Mouse (Mus musculus) hindbrain, postnatal 0 days (tissue): ENCODE measurements around the gene Mcts2. TPM values are rescaled to one million over a fixed set of nuclear protein-coding genes. Genes with fewer than 3 reads are reported as not detected.
A peak's percentile ranks its signal among the peaks of the same experiment; 100 is the strongest.

Source experiments
- ATAC-seq: fragments of 200-750 bp; cut with Nextera tagmentation; 2 replicates; pipeline ENCODE4 v1.8.0; 2017; ENCODE audit warnings: mild to moderate bottlenecking, moderate TSS enrichment, moderate library complexity
- DNase-seq: peaks from one replicate; pipeline ENCODE4 v3.0.0-alpha.2; 2015; ENCODE audit warnings: low spot score
- H3K27ac ChIP-seq: fragments of 300-500 bp; sonication (generic); 2 replicates; pipeline ENCODE4 v1.5.1; 2014; ENCODE audit warnings: mild to moderate bottlenecking
- H3K27me3 ChIP-seq: fragments of 300-500 bp; sonication (generic); 2 replicates; pipeline ENCODE4 v1.6.1; 2014; ENCODE audit warnings: low read length, mixed read lengths; ENCODE audit not compliant: insufficient read depth
- H3K36me3 ChIP-seq: fragments of 300-500 bp; sonication (generic); 2 replicates; pipeline ENCODE4 v1.6.1; 2014; ENCODE audit warnings: low read length, mixed read lengths; ENCODE audit not compliant: insufficient read depth
- H3K4me1 ChIP-seq: fragments of 300-500 bp; sonication (generic); 2 replicates; pipeline ENCODE4 v1.6.1; 2014; ENCODE audit warnings: antibody characterized with exemption, low read length, mixed read lengths; ENCODE audit not compliant: insufficient read depth
- H3K4me2 ChIP-seq: fragments of 300-500 bp; sonication (generic); 2 replicates; pipeline ENCODE4 v1.6.1; 2014; ENCODE audit warnings: low read depth, mild to moderate bottlenecking, low read length, moderate library complexity, mixed read lengths
- H3K4me3 ChIP-seq: fragments of 300-500 bp; sonication (generic); 2 replicates; pipeline ENCODE4 v1.5.1; 2014; ENCODE audit warnings: low read length
- H3K9ac ChIP-seq: fragments of 300-500 bp; sonication (generic); replicated peaks from 2 replicates; pipeline ENCODE4 v1.6.1; 2014; ENCODE audit warnings: mild to moderate bottlenecking, low read length, moderate library complexity, mixed read lengths
- H3K9me3 ChIP-seq: fragments of 300-500 bp; sonication (generic); 2 replicates; pipeline ENCODE4 v1.6.1; 2016; ENCODE audit warnings: low read length, mixed read lengths
- CTCF ChIP-seq: IDR thresholded peaks from 2 replicates; pipeline ENCODE4 v1.5.1; 2016; ENCODE audit warnings: antibody characterized with exemption, control low read depth, low read depth
- WGBS: fragments of 180-500 bp; shearing (Covaris S2); extraction: QIAGEN DNeasy Blood & Tissue Kit; methylation state at CpG from one replicate; pipeline ENCODE4 v1.1.7; 2014; 5-methylcytosine and 5-hydroxymethylcytosine counted together
- polyA plus RNA-seq: library from polyadenylated mRNA; unstranded; fragments of >200 nt; fragmentation: Nextera tagmentation; extraction: Ambion mirVana; gene quantifications from 2 replicates; pipeline ENCODE4 v1.2.1, GENCODE M21; 2015
- total RNA-seq: library from RNA; depleted of rRNA; stranded (reverse); fragments of >200 nt; gene quantifications from 2 replicates; pipeline ENCODE4 v1.2.3, GENCODE M21; 2014

Gene Mcts2
- total and polyA plus RNA-seq, 2 experiments from 2014 or later, result 9.0 to 29.4 TPM

GRCm38 (mm10) chr2:152694708-152695107 is 7.9 kb downstream of the Mcts2 start:
- 68% methylated on average over 7 of the region's 7 CpGs for WGBS
- H3K4me1 ChIP-seq, result no peaks in the 10 kb centered on the region
- no peak overlapping the region for H3K4me2 ChIP-seq
- H3K9me3 ChIP-seq, result no peaks in the 10 kb centered on the region
- no peak overlapping the region for H3K4me3 ChIP-seq
- no peak overlapping the region for H3K27ac ChIP-seq
- ATAC-seq (no peak), DNase-seq (no peak)
- TF ChIP-seq CTCF, result no peak
- H3K27me3 ChIP-seq, result no peaks in the 10 kb centered on the region
- peaks cover 40% of the 10 kb centered on the region for H3K36me3 ChIP-seq
- no peak overlapping the region for H3K9ac ChIP-seq

GRCm38 (mm10) chr2:152696016-152696415 is 9.2 kb downstream of the Mcts2 start:
- no peak for TF ChIP-seq CTCF
- ATAC-seq (no peak), DNase-seq (no peak)
- WGBS, result 73% methylated on average over 10 of the region's 10 CpGs
- Histone ChIP-seq H3K36me3 (peaks cover 53% of the 10 kb centered on the region), H3K4me1 (no peaks in the 10 kb centered on the region), H3K9me3 (no peaks in the 10 kb centered on the region), H3K27me3 (no peaks in the 10 kb centered on the region), H3K9ac (peak overlapping the region; percentile 54; the same call in 1 of the 2 replicates), H3K27ac (no peak overlapping the region; the same call in 1 of the 2 replicates), H3K4me3 (no peak overlapping the region), H3K4me2 (no peak overlapping the region)

- 40% methylated on average over 20 of the region's 20 CpGs for WGBS
- Histone ChIP-seq H3K9ac (peak overlapping the region; percentile 54), H3K27ac (peak overlapping the region; percentile 73), H3K36me3 (peaks cover 58% of the 10 kb centered on the region), H3K4me1 (no peaks in the 10 kb centered on the region), H3K27me3 (no peaks in the 10 kb centered on the region), H3K4me2 (no peak overlapping the region), H3K9me3 (no peaks in the 10 kb centered on the region), H3K4me3 (no peak overlapping the region)
- peak; percentile 94 for DNase-seq
- peak; percentile 80 for ATAC-seq
- TF ChIP-seq CTCF, result peak; percentile 98
Measured at GRCm38 (mm10) chr2:152696476-152697164, 9.8 kb downstream of the Mcts2 start.

- H3K4me2 ChIP-seq, result no peak overlapping the region
- H3K27me3 ChIP-seq, result no peaks in the 10 kb centered on the region
- ATAC-seq (no peak), DNase-seq (no peak)
- no peak overlapping the region for H3K4me3 ChIP-seq
- H3K27ac ChIP-seq, result no peak overlapping the region
- no peak for TF ChIP-seq CTCF
- H3K9ac ChIP-seq, result no peak overlapping the region
- 95% methylated on average over 10 of the region's 10 CpGs for WGBS
- no peaks in the 10 kb centered on the region for H3K4me1 ChIP-seq
- no peaks in the 10 kb centered on the region for H3K9me3 ChIP-seq
- peaks cover 75% of the 10 kb centered on the region for H3K36me3 ChIP-seq
Measured at GRCm38 (mm10) chr2:152700138-152700537, 13.3 kb downstream of the Mcts2 start.

- H3K36me3 ChIP-seq, result peaks cover 77% of the 10 kb centered on the region
- 84% methylated on average over 8 of the region's 8 CpGs for WGBS
- H3K9ac ChIP-seq, result no peak overlapping the region
- H3K4me1 ChIP-seq, result peaks cover under 1% of the 10 kb centered on the region; the same call in 1 of the 2 replicates
- H3K4me3 ChIP-seq, result no peak overlapping the region
- DNase-seq (no peak), ATAC-seq (no peak)
- no peak overlapping the region for H3K27ac ChIP-seq
- H3K27me3 ChIP-seq, result no peaks in the 10 kb centered on the region
- H3K4me2 ChIP-seq, result no peak overlapping the region
- no peaks in the 10 kb centered on the region for H3K9me3 ChIP-seq
- no peak for TF ChIP-seq CTCF
Measured at GRCm38 (mm10) chr2:152700725-152701124, 13.9 kb downstream of the Mcts2 start.

GRCm38 (mm10) chr2:152703596-152704255 is 16.9 kb downstream of the Mcts2 start:
- no peak for DNase-seq
- peaks cover 14% of the 10 kb centered on the region; the same call in 1 of the 2 replicates for H3K4me1 ChIP-seq
- 0 out of 2 replicates have a peak overlapping the region, but pooled peaks have one; percentile 8 for H3K27ac ChIP-seq
- H3K36me3 ChIP-seq, result peaks cover 59% of the 10 kb centered on the region
- H3K4me2 ChIP-seq, result no peak overlapping the region
- TF ChIP-seq CTCF, result no peak
- H3K4me3 ChIP-seq, result no peak overlapping the region
- ATAC-seq, result no peak
- 0 out of 2 replicates have a peak overlapping the region, but pooled peaks have one; percentile 14 for H3K9ac ChIP-seq
- 78% methylated on average over 21 of the region's 21 CpGs for WGBS
- no peaks in the 10 kb centered on the region for H3K9me3 ChIP-seq
- H3K27me3 ChIP-seq, result no peaks in the 10 kb centered on the region

GRCm38 (mm10) chr2:152704256-152704605 is 17.4 kb downstream of the Mcts2 start:
- no peaks in the 10 kb centered on the region for H3K27me3 ChIP-seq
- no peak for TF ChIP-seq CTCF
- H3K9ac ChIP-seq, result no peak overlapping the region
- DNase-seq (no peak), ATAC-seq (no peak)
- no peaks in the 10 kb centered on the region for H3K9me3 ChIP-seq
- no peak overlapping the region; the same call in 1 of the 2 replicates for H3K27ac ChIP-seq
- no peak overlapping the region for H3K4me3 ChIP-seq
- H3K4me1 ChIP-seq, result peaks cover 14% of the 10 kb centered on the region; the same call in 1 of the 2 replicates
- H3K4me2 ChIP-seq, result no peak overlapping the region
- WGBS, result 75% methylated on average over 5 of the region's 5 CpGs
- H3K36me3 ChIP-seq, result peaks cover 54% of the 10 kb centered on the region
